Mouse (Mus musculus) heart, adult 2 months (tissue): ENCODE results near the gene Csrp2. TPM values are rescaled to one million over a fixed set of nuclear protein-coding genes. Genes with fewer than 3 reads are reported as not detected.
A peak's percentile ranks its signal among the peaks of the same experiment; 100 is the strongest.

Experiments
- DNase-seq, 2 experiments: peaks; one replicate each; pipeline ENCODE4 v3.0.0; 2021
- H3K27ac ChIP-seq: fragments of 200-600 bp; 2 replicates; pipeline ENCODE4 v1.8.1; 2022
- H3K27me3 ChIP-seq: fragments of 200-500 bp; 2 replicates; pipeline ENCODE4 v1.6.1; 2012; ENCODE audit warnings: mild to moderate bottlenecking, low read length, inconsistent platforms, mixed read lengths; ENCODE audit not compliant: control insufficient read depth, insufficient read depth
- H3K36me3 ChIP-seq: fragments of 200-500 bp; 2 replicates; pipeline ENCODE4 v1.6.1; 2012; ENCODE audit warnings: low read length, inconsistent platforms; ENCODE audit not compliant: control insufficient read depth, insufficient read depth
- H3K4me1 ChIP-seq: fragments of 200-500 bp; 2 replicates; pipeline ENCODE4 v1.6.1; 2011; ENCODE audit warnings: low read length; ENCODE audit not compliant: control insufficient read depth, insufficient read depth
- H3K4me3 ChIP-seq: fragments of 200-600 bp; 2 replicates; pipeline ENCODE4 v1.8.1; 2022
- H3K79me2 ChIP-seq: fragments of 200-500 bp; replicated peaks from 2 replicates; pipeline ENCODE4 v1.6.1; 2012; ENCODE audit warnings: mild to moderate bottlenecking, inconsistent platforms, low read length, moderate library complexity, mixed read lengths; ENCODE audit not compliant: control insufficient read depth, insufficient read depth
- H3K9ac ChIP-seq: fragments of 200-500 bp; 2 replicates; pipeline ENCODE4 v1.6.1; 2012; ENCODE audit warnings: low read depth, mild to moderate bottlenecking, control low read depth, inconsistent platforms, low read length, mixed read lengths
- CTCF ChIP-seq: fragments of 200-600 bp; IDR thresholded peaks from 2 replicates; pipeline ENCODE4 v1.8.1; 2022; ENCODE audit warnings: antibody characterized with exemption, mild to moderate bottlenecking, moderate library complexity
- EP300 ChIP-seq: fragments of 200-500 bp; IDR thresholded peaks from 2 replicates; pipeline ENCODE4 v1.6.1; 2011; ENCODE audit warnings: low read depth, low read length, control low read depth; ENCODE audit not compliant: insufficient read depth
- POLR2A ChIP-seq: fragments of 200-500 bp; IDR thresholded peaks from 2 replicates; pipeline ENCODE4 v1.6.1; 2011; ENCODE audit warnings: mild to moderate bottlenecking, low read depth, low read length, control low read depth; ENCODE audit not compliant: insufficient read depth
- WGBS: fragments of 180-500 bp; shearing (Covaris S2); methylation state at CpG from one replicate; pipeline ENCODE4 v1.1.7; 2018; 5-methylcytosine and 5-hydroxymethylcytosine counted together
- intact Hi-C: fragments of 180-260 bp; cut with DNase I; formaldehyde crosslinking; loops from one replicate; pipeline ENCODE4 v1.15.1; 2025
- long read RNA-seq: library from polyadenylated mRNA; stranded (forward); transcript quantifications from one replicate; pipeline ENCODE4 v2.0.0, GENCODE M21; 2021
- polyA plus RNA-seq: library from polyadenylated mRNA; depleted of rRNA; stranded (reverse); fragments of >200 nt; gene quantifications from 2 replicates; pipeline ENCODE4 v1.2.3, GENCODE M21; 2012; rRNA removed
- total RNA-seq, 2 experiments: library from RNA; stranded (reverse); gene quantifications; 2 replicates each; pipeline ENCODE4 v1.2.3; 2021

Gene Csrp2
- total RNA-seq (10 to 100 TPM; 37.0 to 41.6 TPM), polyA plus RNA-seq (39.3 and 39.5 TPM in 2 replicates)
- long read RNA-seq, partial matches to known transcripts = 0 of 2 reads
- long read RNA-seq, other reads (novel, unspliced or antisense) = 1 of 2 reads

DNA sequence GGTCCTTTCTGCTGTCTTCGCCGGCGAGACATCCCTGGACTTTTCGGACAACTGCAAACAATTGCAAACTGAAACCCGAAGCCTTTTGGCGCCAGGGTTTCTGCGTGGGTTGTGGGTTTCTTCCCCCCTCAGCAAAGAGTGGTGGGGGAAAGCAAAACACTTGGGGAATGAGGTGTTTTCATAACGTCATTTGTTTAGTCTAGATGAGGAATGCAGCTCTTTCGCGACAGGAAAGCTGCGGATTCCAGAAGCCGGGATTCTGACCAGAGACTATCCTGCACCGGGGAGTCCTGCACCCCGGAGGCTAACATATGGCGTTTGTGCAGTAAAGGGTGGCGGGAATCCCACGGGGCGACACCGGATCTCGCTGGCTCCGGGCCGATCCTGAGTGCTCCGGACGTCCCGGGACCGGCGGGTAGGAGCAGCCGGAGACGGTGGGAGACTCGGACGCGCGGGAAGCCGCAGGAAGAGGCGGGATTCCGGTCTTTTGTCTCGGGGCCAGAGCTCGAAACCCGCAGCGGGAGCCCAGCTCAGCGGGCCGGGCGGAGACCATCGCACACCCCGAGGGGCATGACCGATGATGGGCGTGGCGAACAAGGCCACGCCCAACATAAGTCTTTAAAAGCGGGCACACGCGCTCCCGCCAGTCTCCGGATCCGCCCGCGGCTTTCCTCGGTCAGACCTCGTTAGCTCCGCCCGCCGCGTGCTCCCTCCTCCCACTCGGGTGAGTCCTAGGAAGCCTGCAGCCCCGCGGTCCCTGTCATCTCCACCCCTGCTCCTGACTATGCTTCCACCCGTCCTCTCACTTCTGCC lies at the start of gene Csrp2:
TSS of gene Csrp2 (plus strand) at position 259 of the 813 bp plus-strand sequence.
- no peak for TF ChIP-seq CTCF
- TF ChIP-seq POLR2A = peak; percentile 91
- TF ChIP-seq EP300 = peak; percentile 44; the same call in 1 of the 2 replicates
- intact Hi-C loops = loop anchor here (5.0 kb wide), 1 partner anchor 37 kb away; no protein-coding TSS in a partner anchor
- H3K4me1 ChIP-seq = peaks cover 4% of the 10 kb centered on the region
- H3K27ac ChIP-seq = peak within 1 kb of the TSS; percentile 88
- peak; percentile 94 to 95 for DNase-seq
- no peaks in the 10 kb centered on the region for H3K27me3 ChIP-seq
- peak within 1 kb of the TSS; percentile 74 for H3K9ac ChIP-seq
- peak within 1 kb of the TSS; percentile 80 for H3K4me3 ChIP-seq
- WGBS = 1% methylated on average over 64 of the region's 67 CpGs
- peaks cover 3% of the 10 kb centered on the region for H3K79me2 ChIP-seq
- H3K36me3 ChIP-seq = no peaks in the 10 kb centered on the region

DNA sequence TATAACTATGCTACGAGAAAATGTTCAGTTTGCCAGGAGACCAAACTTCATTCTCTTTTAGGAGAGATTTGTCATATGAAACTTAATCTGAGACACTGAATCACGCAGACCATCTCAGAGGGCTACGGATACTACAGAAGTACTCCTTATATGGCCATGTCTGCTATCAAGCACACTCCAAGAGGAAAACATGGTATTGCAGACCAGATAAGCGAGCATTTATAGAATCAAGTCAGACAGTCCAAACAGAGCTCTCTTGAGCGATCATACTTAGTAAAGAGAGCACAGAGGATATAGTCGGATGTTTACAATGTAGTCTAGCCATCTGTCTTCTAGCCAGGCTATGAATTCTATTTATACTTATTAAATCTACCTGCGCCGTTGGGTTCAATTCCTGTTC lies 44.7 kb upstream of the Csrp2 start:
- no peak for DNase-seq
- Histone ChIP-seq H3K4me1 (peaks cover 10% of the 10 kb centered on the region), H3K4me3 (no peak overlapping the region), H3K36me3 (peaks cover 5% of the 10 kb centered on the region; the same call in 1 of the 2 replicates), H3K27ac (peak overlapping the region; percentile 27), H3K27me3 (no peaks in the 10 kb centered on the region), H3K9ac (no peak overlapping the region), H3K79me2 (no peaks in the 10 kb centered on the region)
- intact Hi-C loops = no loop called here
- 29% methylated on average over 8 of the region's 8 CpGs for WGBS
- TF ChIP-seq POLR2A = no peak
- TF ChIP-seq EP300 = no peak
- TF ChIP-seq CTCF = no peak

DNA sequence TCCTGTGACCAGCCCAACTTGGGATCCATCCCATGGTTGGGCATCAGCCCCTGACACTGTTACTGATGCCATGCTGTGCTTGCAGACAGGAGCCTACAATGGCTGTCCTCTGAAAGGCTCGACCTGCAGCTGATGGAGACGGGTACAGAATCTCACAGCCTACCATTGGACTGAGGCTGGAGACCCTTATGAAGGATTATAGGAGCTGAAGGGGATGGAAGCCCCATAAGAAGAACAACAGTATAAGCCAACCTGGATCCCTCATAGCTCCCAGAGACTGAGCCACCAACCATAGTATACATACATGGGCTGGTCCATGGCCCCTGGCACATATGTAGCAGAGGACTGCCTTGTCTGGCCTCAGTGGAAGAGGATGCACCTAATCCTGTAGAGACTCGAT lies 42.6 kb upstream of the Csrp2 start:
- H3K79me2 ChIP-seq = no peaks in the 10 kb centered on the region
- H3K27ac ChIP-seq = no peak overlapping the region
- TF ChIP-seq EP300 (no peak), CTCF (no peak), POLR2A (no peak)
- no peak overlapping the region for H3K4me3 ChIP-seq
- H3K9ac ChIP-seq = no peak overlapping the region
- H3K4me1 ChIP-seq = peaks cover 10% of the 10 kb centered on the region
- intact Hi-C loops = no loop called here
- H3K36me3 ChIP-seq = peaks cover 5% of the 10 kb centered on the region; the same call in 1 of the 2 replicates
- 90% methylated on average over 3 of the region's 3 CpGs for WGBS
- no peaks in the 10 kb centered on the region for H3K27me3 ChIP-seq
- no peak for DNase-seq

DNA sequence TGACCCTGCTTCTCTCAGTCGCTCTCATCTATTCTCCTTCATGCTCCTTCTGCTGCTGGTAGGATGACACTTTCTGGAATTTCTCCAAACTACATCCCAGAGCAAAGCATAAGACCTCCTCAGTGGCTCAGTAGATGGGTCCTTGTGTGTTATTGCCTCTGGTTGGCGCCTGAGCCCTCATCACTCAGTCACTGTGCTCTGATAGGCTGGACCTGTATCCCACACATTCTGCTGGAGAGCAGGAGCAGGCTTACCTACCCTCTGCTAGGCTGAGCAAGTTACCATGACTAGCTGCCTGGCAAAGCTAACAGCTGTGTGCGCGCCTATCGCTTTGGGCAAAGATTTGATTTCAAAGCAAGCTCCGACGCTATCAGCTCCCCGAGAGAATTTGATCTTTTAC lies 41.7 kb upstream of the Csrp2 start:
- no peak overlapping the region for H3K27ac ChIP-seq
- H3K4me3 ChIP-seq = no peak overlapping the region
- intact Hi-C loops = no loop called here
- H3K9ac ChIP-seq = no peak overlapping the region
- WGBS = 86% methylated on average over 8 of the region's 8 CpGs
- no peaks in the 10 kb centered on the region for H3K27me3 ChIP-seq
- peaks cover 10% of the 10 kb centered on the region for H3K4me1 ChIP-seq
- H3K79me2 ChIP-seq = no peaks in the 10 kb centered on the region
- peaks cover 5% of the 10 kb centered on the region; the same call in 1 of the 2 replicates for H3K36me3 ChIP-seq
- no peak for DNase-seq
- no peak for TF ChIP-seq POLR2A
- no peak for TF ChIP-seq EP300

DNA sequence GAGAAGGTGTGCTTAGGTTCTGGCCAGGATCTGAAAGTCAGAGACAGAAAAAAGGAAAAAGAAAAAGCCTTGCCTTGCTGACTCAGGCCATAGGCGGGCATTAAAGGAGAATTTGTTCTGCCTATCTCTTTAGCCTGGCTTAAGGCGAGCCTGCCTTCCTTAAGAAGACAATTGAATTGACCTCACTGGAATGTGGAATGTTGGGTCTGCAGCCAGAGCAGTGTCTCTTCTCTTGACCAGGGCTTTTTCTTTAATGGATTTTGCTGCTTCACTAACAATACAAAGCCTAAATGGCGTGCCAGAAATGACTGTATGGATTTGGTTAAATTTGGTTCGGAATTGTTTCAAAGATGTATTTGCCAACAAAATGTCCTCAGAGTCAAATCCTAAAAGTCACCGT lies 40.9 kb upstream of the Csrp2 start:
- intact Hi-C loops = no loop called here
- no peak overlapping the region for H3K9ac ChIP-seq
- 25% methylated on average over 5 of the region's 5 CpGs for WGBS
- H3K79me2 ChIP-seq = no peaks in the 10 kb centered on the region
- no peak for DNase-seq
- TF ChIP-seq CTCF (no peak), EP300 (no peak), POLR2A (no peak)
- no peak overlapping the region for H3K4me3 ChIP-seq
- no peaks in the 10 kb centered on the region for H3K27me3 ChIP-seq
- H3K4me1 ChIP-seq = peaks cover 10% of the 10 kb centered on the region
- H3K36me3 ChIP-seq = peaks cover 5% of the 10 kb centered on the region; the same call in 1 of the 2 replicates
- H3K27ac ChIP-seq = peak overlapping the region; percentile 40; the same call in 1 of the 2 replicates
